ENCODE assay signal across 8 mouse cellular contexts in genomic region chr2:180702701-180703149, GRCm38 (mm10). TPM values are rescaled to one million over a fixed set of nuclear protein-coding genes. Genes with fewer than 3 reads are reported as not detected.
A peak's percentile ranks its signal among the peaks of the same experiment; 100 is the strongest.
DNase-seq lines count a peak whose midpoint lies in the region; ATAC-seq and TF ChIP-seq lines count a peak whose summit lies in the region.

No protein-coding gene starts in this region.

- WGBS in kidney, adult 2 months = 17% methylated on average over 4 of the region's 4 CpGs
- WGBS in heart, embryonic 16.5 days = 27% methylated on average over 4 of the region's 4 CpGs
- WGBS in midbrain, embryonic 12.5 days = 32% methylated on average over 4 of the region's 4 CpGs

- DNase-seq in kidney, adult 2 months = no peak
- DNase-seq in kidney, adult 18-20 months = no peak
- DNase-seq in MN1 (ENCODE audit: low spot score) = peak; percentile 54
- DNase-seq in spleen, postnatal 10 days (ENCODE audit: low spot score in 2 of 2) = no peak
- no peak for DNase-seq in frontal cortex, postnatal 10 days (ENCODE audit: low spot score in 2 of 2)
- no peak for DNase-seq in left cerebral cortex, adult 9 months (ENCODE audit: low spot score in 2 of 2)

- ATAC-seq in heart, embryonic 16.5 days (replicated peaks; ENCODE audit: extremely low read depth, insufficient read depth, low FRiP score) = no peak
- no peak for ATAC-seq in midbrain, embryonic 12.5 days (ENCODE audit: low FRiP score, low read depth)

- peaks cover 34% of the 10 kb centered on the region for H3K4me1 ChIP-seq in kidney, adult 2 months (ENCODE audit: control insufficient read depth, insufficient read depth, low read length)
- peaks cover 50% of the 10 kb centered on the region for H3K4me1 ChIP-seq in heart, embryonic 16.5 days (ENCODE audit: control insufficient read depth, insufficient read depth, low read length)
- peaks cover 28% of the 10 kb centered on the region for H3K4me1 ChIP-seq in midbrain, embryonic 12.5 days

- no peaks in the 10 kb centered on the region for H3K9me3 ChIP-seq in heart, embryonic 16.5 days (replicated peaks; ENCODE audit: control insufficient read depth, low read length)
- no peaks in the 10 kb centered on the region for H3K9me3 ChIP-seq in midbrain, embryonic 12.5 days

- peak overlapping the region; percentile 96 for H3K27ac ChIP-seq in kidney, adult 2 months (ENCODE audit: insufficient read depth, low read depth, low read length)
- peak overlapping the region; percentile 96 for H3K27ac ChIP-seq in heart, embryonic 16.5 days (ENCODE audit: low read length)
- peak overlapping the region; percentile 89 for H3K27ac ChIP-seq in midbrain, embryonic 12.5 days (replicated peaks)

- H3K4me3 ChIP-seq in kidney, adult 2 months (ENCODE audit: insufficient read depth, low read depth, low read length) = peak overlapping the region; percentile 96
- peak overlapping the region; percentile 96 for H3K4me3 ChIP-seq in heart, embryonic 16.5 days (ENCODE audit: low read length)
- H3K4me3 ChIP-seq in midbrain, embryonic 12.5 days = peak overlapping the region; percentile 93

- TF ChIP-seq POLR2A in kidney, adult 2 months (IDR thresholded peaks at IDR 0.05; ENCODE audit: low read depth, low read length) = no peak

- 0 out of 2 replicates have a peak, but pooled peaks have one; percentile 25 for TF ChIP-seq CTCF in kidney, adult 2 months (conservative IDR thresholded peaks at IDR 0.05; ENCODE audit: insufficient read depth, insufficient read length, low read depth, low read length)

- H3K36me3 ChIP-seq in kidney, adult 2 months (ENCODE audit: control insufficient read depth, insufficient read depth, low read length) = no peaks in the 10 kb centered on the region
- peaks cover 5% of the 10 kb centered on the region; the same call in 1 of the 2 replicates for H3K36me3 ChIP-seq in heart, embryonic 16.5 days (ENCODE audit: control insufficient read depth, insufficient read depth)
- no peaks in the 10 kb centered on the region for H3K36me3 ChIP-seq in midbrain, embryonic 12.5 days

- peak overlapping the region; percentile 98 for H3K9ac ChIP-seq in heart, embryonic 16.5 days (ENCODE audit: low read length)
- peak overlapping the region; percentile 96 for H3K9ac ChIP-seq in midbrain, embryonic 12.5 days (replicated peaks)

- peak overlapping the region; percentile 98 for H3K4me2 ChIP-seq in heart, embryonic 16.5 days (ENCODE audit: low read depth, low read length)
- H3K4me2 ChIP-seq in midbrain, embryonic 12.5 days (replicated peaks) = peak overlapping the region; percentile 97

- no peaks in the 10 kb centered on the region for H3K27me3 ChIP-seq in kidney, adult 2 months (replicated peaks; ENCODE audit: control insufficient read depth, insufficient read depth, low read length)
- H3K27me3 ChIP-seq in heart, embryonic 16.5 days (ENCODE audit: control insufficient read depth, insufficient read depth, low read length) = no peaks in the 10 kb centered on the region
- H3K27me3 ChIP-seq in midbrain, embryonic 12.5 days = no peaks in the 10 kb centered on the region

RNA-seq across cellular contexts. Expression of gene Dido1, which starts 7.1 kb away (rescaled TPM):
- polyA plus RNA-seq in kidney, adult 2 months (2012; rRNA removed) = 13.2 and 13.4 TPM in 2 replicates
- polyA plus RNA-seq in heart, embryonic 16.5 days (2015; fragmentation: Nextera tagmentation; extraction: Ambion mirVana) = 15.8 and 17.0 TPM in 2 replicates
- polyA plus RNA-seq in midbrain, embryonic 12.5 days (2016; fragmentation: Nextera tagmentation; extraction: Ambion mirVana) = 41.4 and 43.6 TPM in 2 replicates

RNA-seq across cellular contexts. Expression of gene Gid8, which starts 7.2 kb away (rescaled TPM):
- polyA plus RNA-seq in kidney, adult 2 months (2012; rRNA removed) = 33.3 and 35.4 TPM in 2 replicates
- 45.7 and 49.4 TPM in 2 replicates for polyA plus RNA-seq in heart, embryonic 16.5 days (2015; fragmentation: Nextera tagmentation; extraction: Ambion mirVana)
- polyA plus RNA-seq in midbrain, embryonic 12.5 days (2016; fragmentation: Nextera tagmentation; extraction: Ambion mirVana) = 54.6 and 59.2 TPM in 2 replicates

RNA-seq across cellular contexts. Expression of gene Slc17a9, which starts 22.3 kb away (rescaled TPM):
- 1.9 and 3.0 TPM in 2 replicates for polyA plus RNA-seq in kidney, adult 2 months (2012; rRNA removed)
- polyA plus RNA-seq in heart, embryonic 16.5 days (2015; fragmentation: Nextera tagmentation; extraction: Ambion mirVana) = 1.4 and 1.7 TPM in 2 replicates
- 0.17 and 0.22 TPM in 2 replicates for polyA plus RNA-seq in midbrain, embryonic 12.5 days (2016; fragmentation: Nextera tagmentation; extraction: Ambion mirVana)
